Mouse (Mus musculus) brown adipose tissue, adult 24 weeks (tissue): ENCODE results near the gene Chd2. TPM values are rescaled to one million over a fixed set of nuclear protein-coding genes. Genes with fewer than 3 reads are reported as not detected.

Source experiments
- H3K27ac ChIP-seq: fragments of 200-500 bp; replicated peaks from 2 replicates; pipeline ENCODE4 v1.5.1; 2012; ENCODE audit warnings: low read depth, mild to moderate bottlenecking, low read length
- H3K4me1 ChIP-seq: fragments of 200-500 bp; 2 replicates; pipeline ENCODE4 v1.6.1; 2012; ENCODE audit warnings: low read length, mixed read lengths; ENCODE audit not compliant: control insufficient read depth, insufficient read depth, insufficient read length
- H3K4me3 ChIP-seq: fragments of 200-500 bp; 2 replicates; pipeline ENCODE4 v1.5.1; 2012; ENCODE audit warnings: low read depth, mild to moderate bottlenecking, low read length, moderate library complexity; ENCODE audit not compliant: insufficient read depth
- polyA plus RNA-seq: library from polyadenylated mRNA; stranded (reverse); fragments of >200 nt; gene quantifications from 2 replicates; pipeline ENCODE4 v1.2.4, GENCODE M21; 2012; ENCODE audit not compliant: missing spikeins, insufficient read depth, insufficient read length

Gene Chd2
- polyA plus RNA-seq, 1 experiment = 22.6 TPM

- no peak overlapping the region for H3K27ac ChIP-seq
Observed at GRCm38 (mm10) chr7:73412419-73412818, 129.2 kb downstream of the Chd2 start.

GRCm38 (mm10) chr7:73411986-73412385, 129.6 kb downstream of the Chd2 start:
- Histone ChIP-seq H3K27ac (no peak overlapping the region), H3K4me1 (0 out of 2 replicates have a peak, but pooled peaks cover 3% of the 10 kb centered on the region), H3K4me3 (no peak overlapping the region)

More at GRCm38 (mm10) chr7:73412419-73412818, 129.2 kb downstream of the Chd2 start:
- Histone ChIP-seq H3K4me3 (no peak overlapping the region), H3K4me1 (0 out of 2 replicates have a peak, but pooled peaks cover 3% of the 10 kb centered on the region)

- no peak overlapping the region for H3K4me3 ChIP-seq
- 0 out of 2 replicates have a peak, but pooled peaks cover 3% of the 10 kb centered on the region for H3K4me1 ChIP-seq
- no peak overlapping the region for H3K27ac ChIP-seq
Observed at GRCm38 (mm10) chr7:73411523-73411922, 130.1 kb downstream of the Chd2 start.

- H3K27ac ChIP-seq = no peak overlapping the region
- no peak overlapping the region for H3K4me3 ChIP-seq
- H3K4me1 ChIP-seq = no peaks in the 10 kb centered on the region
Observed at GRCm38 (mm10) chr7:73405550-73405949, 136.1 kb downstream of the Chd2 start.

GRCm38 (mm10) chr7:73403538-73403937, 138.1 kb downstream of the Chd2 start:
- no peak overlapping the region for H3K27ac ChIP-seq
- peaks cover 4% of the 10 kb centered on the region for H3K4me1 ChIP-seq
- H3K4me3 ChIP-seq = no peak overlapping the region

GRCm38 (mm10) chr7:73402671-73403070, 139.0 kb downstream of the Chd2 start:
- no peak overlapping the region for H3K27ac ChIP-seq
- no peak overlapping the region for H3K4me3 ChIP-seq
- peaks cover 9% of the 10 kb centered on the region for H3K4me1 ChIP-seq

GRCm38 (mm10) chr7:73402106-73402505, 139.5 kb downstream of the Chd2 start:
- H3K27ac ChIP-seq = no peak overlapping the region
- peaks cover 9% of the 10 kb centered on the region for H3K4me1 ChIP-seq
- no peak overlapping the region for H3K4me3 ChIP-seq

GRCm38 (mm10) chr7:73400051-73400916, 141.3 kb downstream of the Chd2 start:
- Histone ChIP-seq H3K4me3 (no peak overlapping the region), H3K27ac (no peak overlapping the region), H3K4me1 (peaks cover 9% of the 10 kb centered on the region)

- H3K4me1 ChIP-seq = peaks cover 9% of the 10 kb centered on the region
- H3K4me3 ChIP-seq = peak overlapping the region; percentile 17
- H3K27ac ChIP-seq = no peak overlapping the region
Observed at GRCm38 (mm10) chr7:73399501-73400044, 142.1 kb downstream of the Chd2 start.

GRCm38 (mm10) chr7:73398806-73399442, 142.7 kb downstream of the Chd2 start:
- Histone ChIP-seq H3K4me3 (peak overlapping the region; percentile 29; the same call in 1 of the 2 replicates), H3K4me1 (peaks cover 9% of the 10 kb centered on the region), H3K27ac (no peak overlapping the region)

GRCm38 (mm10) chr7:73398319-73398718, 143.3 kb downstream of the Chd2 start:
- peaks cover 9% of the 10 kb centered on the region for H3K4me1 ChIP-seq
- H3K4me3 ChIP-seq = 0 out of 2 replicates have a peak overlapping the region, but pooled peaks have one; percentile 29
- H3K27ac ChIP-seq = no peak overlapping the region

- H3K4me1 ChIP-seq = peaks cover 13% of the 10 kb centered on the region
- H3K4me3 ChIP-seq = no peak overlapping the region
- H3K27ac ChIP-seq = no peak overlapping the region
Observed at GRCm38 (mm10) chr7:73394013-73394409, 147.6 kb downstream of the Chd2 start.

GRCm38 (mm10) chr7:73393307-73394012, 148.2 kb downstream of the Chd2 start:
- Histone ChIP-seq H3K4me1 (peaks cover 10% of the 10 kb centered on the region), H3K4me3 (peak overlapping the region; percentile 21; the same call in 1 of the 2 replicates), H3K27ac (no peak overlapping the region)

- H3K4me3 ChIP-seq = peak overlapping the region; percentile 74
- peak overlapping the region; percentile 7; the same call in 1 of the 2 replicates for H3K27ac ChIP-seq
- peaks cover 6% of the 10 kb centered on the region for H3K4me1 ChIP-seq
Observed at GRCm38 (mm10) chr7:73392359-73392758, 149.3 kb downstream of the Chd2 start.
